Comparison of ENCODE assay signal across 24 mouse cellular contexts in genomic region chr3:132050884-132051457, GRCm38 (mm10). TPM values are rescaled to one million over a fixed set of nuclear protein-coding genes. Genes with fewer than 3 reads are reported as not detected.
DNase-seq lines count a peak whose midpoint lies in the region; ATAC-seq and TF ChIP-seq lines count a peak whose summit lies in the region.
"Had no signal": no experiment of that assay in that cellular context is flagged by ENCODE, and none has a peak within 500 bp of the region (broad histone marks: within the 10 kb centered on the region; RNA-seq: fewer than 3 reads in every experiment).

No protein-coding gene starts in this region.

- no peaks in the 10 kb centered on the region for H3K4me1 ChIP-seq in CH12.LX (ENCODE audit: control insufficient read depth in 1 of 2, insufficient read depth in 2 of 2)
- H3K4me1 ChIP-seq in intestine, embryonic 15.5 days (replicated peaks) = no peaks in the 10 kb centered on the region
- H3K4me1 ChIP-seq: embryonic facial prominence, embryonic 12.5 days; forebrain, embryonic 13.5 days; heart, embryonic 15.5 days; hindbrain, embryonic 15.5 days had no signal

- no peak overlapping the region for H3K9ac ChIP-seq in CH12.LX (ENCODE audit: insufficient read depth, low read depth)
- H3K9ac ChIP-seq in intestine, embryonic 15.5 days = no peak overlapping the region
- H3K9ac ChIP-seq: embryonic facial prominence, embryonic 12.5 days; forebrain, embryonic 13.5 days; forebrain, postnatal 0 days; heart, embryonic 15.5 days; hindbrain, embryonic 15.5 days had no signal

- no peak for TF ChIP-seq EP300 in CH12.LX (IDR thresholded peaks at IDR 0.05; ENCODE audit: low read length)

- H3K79me2 ChIP-seq in CH12.LX (replicated peaks; ENCODE audit: control insufficient read depth, extremely low read depth, insufficient read depth, poor library complexity, severe bottlenecking) (no peaks in the 10 kb centered on the region), macrophage (ENCODE audit: inconsistent target) (no peaks in the 10 kb centered on the region)

- TF ChIP-seq POLR2A in CH12.LX (IDR thresholded peaks at IDR 0.05; ENCODE audit: low read depth, low read length) = no peak

- ATAC-seq in common myeloid progenitor, adult 5-6 weeks (replicated peaks; ENCODE audit: low read depth, poor library complexity, severe bottlenecking) = peak; percentile 77
- ATAC-seq in intestine, embryonic 15.5 days = no peak
- ATAC-seq: CD4-positive, CD25-positive, alpha-beta regulatory T cell, adult 4 months; forebrain, embryonic 13.5 days; forebrain, postnatal 0 days; intestine, postnatal 0 days had no signal

- dilution Hi-C loops in CH12.LX (cut with MboI; ENCODE audit: extremely low pct_ligation_motif_present, extremely low pct_unique_long_range_greater_than_20kb, low sequenced_read_pairs) = no loop called here

- no peak for TF ChIP-seq RAD21 in CH12.LX (IDR thresholded peaks at IDR 0.05; ENCODE audit: low read depth, low read length)

- no peak overlapping the region for H3K27ac ChIP-seq in CH12.LX (ENCODE audit: insufficient read depth, low read depth)
- H3K27ac ChIP-seq in macrophage = peak overlapping the region; percentile 55
- no peak overlapping the region for H3K27ac ChIP-seq in intestine, embryonic 15.5 days
- H3K27ac ChIP-seq: embryonic facial prominence, embryonic 12.5 days; forebrain, embryonic 13.5 days; heart, embryonic 10.5 days; heart, embryonic 15.5 days; hindbrain, embryonic 15.5 days had no signal

- H3K4me2 ChIP-seq in CH12.LX (ENCODE audit: insufficient read depth, low read depth, poor library complexity, severe bottlenecking) = no peak overlapping the region
- H3K4me2 ChIP-seq in intestine, embryonic 15.5 days (replicated peaks) = no peak overlapping the region
- H3K4me2 ChIP-seq: embryonic facial prominence, embryonic 12.5 days; forebrain, embryonic 13.5 days; heart, embryonic 15.5 days; hindbrain, embryonic 15.5 days had no signal

- WGBS in macrophage (ENCODE audit: missing documents) = 15% methylated on average over 8 of the region's 8 CpGs
- WGBS in intestine, embryonic 15.5 days = 75% methylated on average over 8 of the region's 8 CpGs

- H3K27me3 ChIP-seq in CH12.LX (replicated peaks) = no peaks in the 10 kb centered on the region
- no peaks in the 10 kb centered on the region for H3K27me3 ChIP-seq in intestine, embryonic 15.5 days (replicated peaks)
- H3K27me3 ChIP-seq: embryonic facial prominence, embryonic 12.5 days; forebrain, embryonic 13.5 days; heart, embryonic 15.5 days; hindbrain, embryonic 15.5 days had no signal

- no peak for TF ChIP-seq CTCF in CH12.LX (conservative IDR thresholded peaks at IDR 0.05 in 1 of 2, IDR thresholded peaks at IDR 0.05 in 1 of 2; ENCODE audit: low read depth in 2 of 2, low read length in 2 of 2)

- DNase-seq in 416B (ENCODE audit: low read depth) = peak; percentile 48
- DNase-seq in CH12.LX (ENCODE audit: extremely low read depth) = no peak
- no peak for DNase-seq in heart, adult 8-10 months (ENCODE audit: low spot score)
- no peak for DNase-seq in adrenal gland, adult 8-10 months
- DNase-seq: adrenal gland, adult 2 months; adrenal gland, postnatal 36 days; B cell, adult 2 months; cerebellum, adult 11-12 months; cerebellum, adult 9-11 months; embryo, embryonic 11 days; forebrain, postnatal 0 days; gastrocnemius, postnatal 14 days; kidney, adult 8-10 months had no signal

- peaks cover 3% of the 10 kb centered on the region for H3K9me3 ChIP-seq in CH12.LX (replicated peaks; ENCODE audit: low read length)
- no peaks in the 10 kb centered on the region for H3K9me3 ChIP-seq in intestine, embryonic 15.5 days
- H3K9me3 ChIP-seq: embryonic facial prominence, embryonic 12.5 days; heart, embryonic 10.5 days; heart, embryonic 15.5 days; hindbrain, embryonic 15.5 days had no signal

- no peaks in the 10 kb centered on the region for H3K36me3 ChIP-seq in CH12.LX (replicated peaks in 1 of 2; ENCODE audit: control insufficient read depth in 1 of 2, insufficient read depth in 1 of 2, low read length in 1 of 2)
- no peaks in the 10 kb centered on the region for H3K36me3 ChIP-seq in macrophage (ENCODE audit: inconsistent target)
- no peaks in the 10 kb centered on the region for H3K36me3 ChIP-seq in intestine, embryonic 15.5 days
- H3K36me3 ChIP-seq: embryonic facial prominence, embryonic 12.5 days; heart, embryonic 10.5 days; heart, embryonic 15.5 days; hindbrain, embryonic 15.5 days had no signal

- in situ Hi-C loops in CH12.LX (cut with MboI; ENCODE audit: low pct_ligation_motif_present, low pct_unique_long_range_greater_than_20kb, low sequenced_read_pairs) = no loop called here

- H3K4me3 ChIP-seq in CH12.LX (replicated peaks in 1 of 3; ENCODE audit: low read depth in 2 of 3, low read length in 2 of 3, poor library complexity in 1 of 3) = no peak overlapping the region
- H3K4me3 ChIP-seq in macrophage (ENCODE audit: inconsistent target) = no peak overlapping the region
- no peak overlapping the region for H3K4me3 ChIP-seq in intestine, embryonic 15.5 days (replicated peaks)
- H3K4me3 ChIP-seq: embryonic facial prominence, embryonic 12.5 days; forebrain, embryonic 13.5 days; heart, embryonic 10.5 days; heart, embryonic 15.5 days; hindbrain, embryonic 15.5 days had no signal

TF ChIP-seq in CH12.LX, 34 proteins besides CTCF, POLR2A, EP300 and RAD21:
- TF ChIP-seq BHLHE40 (IDR thresholded peaks at IDR 0.05; ENCODE audit: low read depth, low read length) (peak; percentile 35), TCF12 (IDR thresholded peaks at IDR 0.05; ENCODE audit: low read depth, low read length) (no peak), NELFE (IDR thresholded peaks at IDR 0.05; ENCODE audit: low read depth, low read length) (no peak)

RNA-seq across cellular contexts. Expression of gene Dkk2, which starts 34.1 kb away (rescaled TPM):
- total RNA-seq in CH12.LX (2012; rRNA removed) (not detected in 2 replicates), CH12.LX (2014; rRNA removed) (not detected in 2 replicates)
- polyA plus RNA-seq in CH12.LX (2012; ENCODE audit: insufficient read length, low read depth) (not detected in 2 replicates), macrophage (2018) (0.14 to 1.3 TPM (median 0.55 TPM) in 3 replicates)
- not detected in 2 replicates for total RNA-seq in common myeloid progenitor, adult 5-6 weeks (2017)
- total RNA-seq in macrophage (2018; cell fraction: chromatin; rRNA removed) = 1 to 10 TPM in 1 of 26 experiments, under 1 TPM in 10, not detected in 15; 0.12 to 1.5 (median 0.27) TPM
- 1 to 10 TPM in 1 of 26 experiments, under 1 TPM in 12, not detected in 13; 0.14 to 1.0 (median 0.58) TPM for total RNA-seq in macrophage (2018; cell fraction: cytosol; rRNA removed)
- 1 to 10 TPM in 2 of 26 experiments, under 1 TPM in 11, not detected in 13; 0.30 to 1.2 (median 0.64) TPM for total RNA-seq in macrophage (2018; cell fraction: nucleus; rRNA removed)
- 11.0 and 11.1 TPM in 2 replicates for polyA plus RNA-seq in intestine, embryonic 15.5 days (2015; fragmentation: Nextera tagmentation; extraction: Ambion mirVana)
- under 1 TPM in 3 of 4 experiments, not detected in 1; 0.09 to 0.16 (median 0.14) TPM for total RNA-seq in heart, adult 8-10 months (2022)
- total RNA-seq in adrenal gland, adult 8-10 months (2022) = 1 to 10 TPM; 2.5 to 5.9 (median 4.1) TPM
- total RNA-seq: MEL had no signal
